Mouse (Mus musculus): ENCODE data around the gene Cxcr4.

Gene Cxcr4

DNA sequence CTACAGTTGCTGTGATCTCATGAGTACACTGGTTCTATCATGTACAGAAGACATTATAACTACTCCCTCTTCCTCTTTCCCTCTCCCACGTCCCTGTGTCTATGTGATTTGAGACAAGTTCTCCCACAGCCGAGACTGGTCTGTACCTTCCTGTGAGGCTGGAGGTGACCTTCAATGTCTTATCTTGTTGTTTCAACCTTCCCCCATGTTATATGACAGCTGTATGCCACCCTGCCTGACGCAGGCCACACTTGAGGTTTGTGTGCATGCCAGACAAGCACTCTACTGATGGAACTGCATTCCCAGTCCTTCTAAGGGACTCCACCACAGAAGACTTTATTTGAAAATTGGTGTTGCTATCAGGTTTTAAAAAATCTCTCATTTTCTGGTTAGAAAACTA is 21.1 kb downstream of the Cxcr4 start:
- no peak for DNase-seq (ENCODE audit: low read depth, low spot score)

DNA sequence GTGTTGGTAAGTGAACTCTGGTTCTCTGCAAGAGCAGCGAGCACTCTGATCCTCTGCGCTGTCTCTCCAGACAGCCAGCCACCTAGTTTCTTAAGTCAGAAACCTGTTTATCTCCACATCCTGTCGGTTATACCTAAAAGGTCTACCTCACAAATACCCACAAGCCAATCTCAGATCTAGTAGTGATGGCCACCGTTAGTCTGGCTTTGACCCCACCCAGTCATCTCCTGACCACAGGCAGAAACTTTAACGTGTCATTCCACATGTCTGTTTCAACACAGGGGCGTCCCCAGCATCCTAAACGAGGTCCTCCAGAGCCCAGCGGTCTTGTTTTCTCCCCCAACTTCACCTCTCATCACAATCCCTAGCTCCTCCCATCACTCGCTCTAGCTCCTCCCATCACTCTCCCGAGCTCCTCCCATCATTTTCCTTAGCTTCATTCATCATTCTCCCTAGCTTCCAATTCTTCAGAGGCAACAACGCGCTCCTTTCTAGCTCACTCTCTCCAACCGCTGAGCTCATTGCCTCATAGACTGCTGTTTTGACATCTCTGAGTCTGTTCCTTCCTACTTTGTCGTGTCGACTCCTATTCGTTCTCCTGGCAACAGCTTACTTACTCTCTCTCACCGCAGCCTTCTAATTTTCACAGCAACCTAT is 22.0 kb downstream of the Cxcr4 start:
- DNase-seq (ENCODE audit: low read depth, low spot score) = no peak

DNA sequence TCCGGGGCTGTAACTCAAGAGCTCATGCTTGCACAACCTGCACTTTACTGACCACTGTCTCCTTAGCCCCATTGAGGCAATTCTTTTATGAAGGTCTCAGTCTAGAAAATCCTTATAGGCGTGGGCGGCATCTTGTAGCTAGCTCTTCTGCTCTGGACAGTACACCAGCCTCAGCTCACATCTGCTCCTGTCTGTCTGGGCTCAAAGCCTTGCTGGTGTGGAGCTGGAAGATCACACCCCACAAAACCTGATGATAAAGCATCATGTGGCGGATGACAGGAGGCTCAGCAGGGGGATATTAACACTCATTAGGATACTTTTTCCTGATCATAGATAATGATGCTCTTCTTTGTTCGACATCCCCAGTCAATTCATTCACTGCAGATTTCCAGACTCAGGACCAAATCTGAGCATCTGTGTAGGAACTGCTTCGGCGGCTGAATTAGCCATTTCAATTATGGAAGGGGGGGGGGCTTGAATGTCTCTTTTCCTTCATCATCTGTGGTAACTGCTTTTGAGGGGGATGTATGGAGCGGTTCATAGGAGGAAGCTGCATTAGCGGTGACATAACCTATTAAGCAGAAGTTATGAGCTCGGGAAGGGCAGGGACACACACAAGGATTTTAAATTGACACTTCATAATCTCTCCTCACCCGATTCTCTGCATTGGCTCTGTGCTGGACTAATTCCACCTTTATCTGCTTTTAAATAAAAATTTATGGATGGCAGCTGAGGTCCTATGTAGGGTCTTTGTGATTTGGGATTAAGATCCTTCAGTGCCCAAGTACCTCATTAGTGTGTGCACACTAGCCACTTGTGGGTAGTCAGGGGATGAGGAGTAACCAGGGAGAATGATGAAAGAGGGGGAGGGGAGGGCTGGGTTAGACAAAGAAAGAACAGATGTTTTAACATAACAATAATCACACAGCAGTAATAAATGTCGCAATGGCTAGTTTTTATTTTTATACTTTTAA is 24.6 kb downstream of the Cxcr4 start:
- DNase-seq (ENCODE audit: low read depth, low spot score) = no peak

DNA sequence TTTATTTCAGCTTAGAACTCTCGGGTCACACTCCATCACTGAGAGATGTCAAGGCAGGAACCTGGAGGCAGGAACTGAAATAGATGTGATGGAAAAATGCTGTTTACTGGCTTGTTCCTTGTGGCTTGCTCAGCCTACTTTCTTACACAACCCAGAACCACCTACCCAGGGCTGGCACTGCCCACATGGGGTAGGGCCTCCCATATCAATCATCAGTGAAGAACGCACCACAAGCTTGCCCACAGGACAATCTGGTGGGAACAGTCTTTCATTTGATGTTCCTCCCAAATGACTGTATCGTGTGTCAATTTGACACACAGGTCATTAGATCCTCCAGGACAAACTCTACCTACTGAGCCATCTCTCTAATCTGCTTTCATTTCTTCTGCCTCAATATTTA is 28.2 kb downstream of the Cxcr4 start:
- DNase-seq (ENCODE audit: low read depth, low spot score) = no peak

DNA sequence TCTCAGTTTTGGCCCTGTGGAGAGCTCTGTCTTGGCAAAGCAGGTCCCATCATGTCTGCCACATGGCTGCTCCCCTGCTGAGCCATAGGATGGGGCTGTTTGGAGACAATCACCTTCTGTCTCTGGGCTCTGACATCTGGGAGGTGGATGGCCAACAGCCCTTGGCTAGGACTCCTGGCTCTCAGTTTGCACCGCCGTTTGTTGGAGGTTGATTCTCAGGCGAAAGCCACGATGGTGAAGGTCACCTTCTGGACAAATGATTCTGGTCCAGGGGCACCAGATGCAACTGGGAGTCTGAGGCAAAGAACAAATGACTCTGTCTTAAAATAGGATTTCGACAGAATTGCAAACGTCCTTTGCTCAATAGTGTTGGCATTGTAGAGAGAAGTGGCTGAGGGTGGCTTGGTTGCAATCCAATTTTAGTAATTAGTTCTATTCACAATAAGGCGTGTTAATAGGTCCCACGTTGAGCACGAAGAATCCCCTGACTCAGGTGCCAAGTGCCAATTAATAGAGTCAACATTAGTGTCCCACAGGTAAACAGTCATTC is 30.7 kb downstream of the Cxcr4 start:
- no peak for DNase-seq (ENCODE audit: low read depth, low spot score)

DNA sequence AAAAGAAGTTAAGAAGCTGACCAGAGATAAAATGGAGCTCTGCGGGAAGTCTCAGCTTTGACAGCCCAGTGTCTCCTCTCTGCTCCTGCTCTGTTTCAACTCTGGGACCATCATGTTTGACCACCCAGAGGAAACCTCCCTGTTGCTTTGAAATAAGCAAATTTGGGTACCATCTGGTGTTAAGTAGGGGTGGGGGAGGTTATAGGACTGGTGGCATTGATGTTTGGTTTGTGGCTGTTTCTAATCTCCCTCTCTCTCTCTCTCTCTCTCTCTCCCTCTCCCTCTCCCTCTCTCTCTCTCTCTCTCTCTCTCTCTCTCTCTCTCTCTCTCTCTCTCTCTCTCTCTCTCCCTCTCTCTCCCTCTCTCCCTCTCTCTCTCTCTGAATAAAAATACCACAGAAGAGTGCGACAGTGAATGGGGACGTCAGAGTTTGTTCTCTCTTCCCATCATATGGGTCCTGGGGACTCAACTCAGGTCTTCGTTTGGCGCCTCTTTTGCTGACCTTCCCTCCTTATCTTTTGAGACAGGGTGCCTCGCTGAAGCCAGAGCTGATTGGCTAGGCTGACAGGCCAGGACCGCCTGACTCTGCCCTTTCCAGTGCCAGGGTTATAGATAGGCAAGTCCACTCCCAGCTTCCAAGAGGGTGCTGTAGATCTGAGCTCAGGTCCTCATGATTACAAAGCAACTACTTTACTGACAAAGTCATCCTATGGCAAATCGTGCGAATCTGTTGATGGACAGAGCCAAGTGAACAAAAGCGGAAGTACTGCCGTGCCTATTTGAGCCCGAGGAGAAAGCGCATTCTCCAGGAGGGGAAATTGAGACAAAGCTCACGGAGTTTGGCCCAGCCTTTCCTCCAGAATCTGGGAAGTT is 31.4 kb downstream of the Cxcr4 start:
- DNase-seq (ENCODE audit: low read depth, low spot score) = no peak

DNA sequence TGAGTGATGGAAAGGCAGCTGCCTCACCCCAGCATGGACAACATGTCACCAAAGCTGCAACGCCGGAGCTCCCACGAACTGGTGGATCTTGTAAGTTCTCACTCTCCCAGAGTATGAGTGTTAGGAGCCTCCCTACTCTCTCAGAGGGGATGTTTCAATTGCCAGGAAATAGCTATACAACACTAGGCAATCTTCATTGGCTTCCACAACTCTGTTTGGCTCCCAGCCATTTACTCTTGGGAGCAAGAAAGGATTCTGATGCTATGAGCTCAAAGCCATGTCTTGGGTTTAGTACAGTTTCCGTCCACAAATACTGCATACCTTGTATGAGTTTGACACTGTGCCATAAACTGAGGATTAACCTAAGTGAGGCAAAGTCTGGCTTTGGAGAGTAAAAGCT is 34.1 kb downstream of the Cxcr4 start:
- no peak for DNase-seq (ENCODE audit: low read depth, low spot score)

DNA sequence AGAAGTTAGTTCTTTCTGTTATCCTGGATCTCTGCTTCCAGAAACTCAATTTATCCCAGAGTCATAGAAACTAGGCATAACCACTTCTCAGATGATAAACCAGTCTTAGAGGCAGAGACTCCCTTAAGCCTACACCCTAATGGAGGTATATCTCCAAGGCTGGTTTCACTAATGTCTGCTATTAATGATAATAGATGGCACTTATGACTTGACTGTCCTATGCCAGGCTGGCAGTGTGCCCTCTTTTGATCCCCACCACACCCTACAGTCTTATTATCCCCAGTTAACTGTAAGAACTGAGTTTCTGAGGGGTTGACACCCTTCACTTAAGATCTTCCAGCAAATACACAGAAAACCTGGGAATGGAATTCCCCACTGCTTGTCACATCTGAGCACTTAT is 39.5 kb downstream of the Cxcr4 start:
- DNase-seq (ENCODE audit: low read depth, low spot score) = no peak

DNA sequence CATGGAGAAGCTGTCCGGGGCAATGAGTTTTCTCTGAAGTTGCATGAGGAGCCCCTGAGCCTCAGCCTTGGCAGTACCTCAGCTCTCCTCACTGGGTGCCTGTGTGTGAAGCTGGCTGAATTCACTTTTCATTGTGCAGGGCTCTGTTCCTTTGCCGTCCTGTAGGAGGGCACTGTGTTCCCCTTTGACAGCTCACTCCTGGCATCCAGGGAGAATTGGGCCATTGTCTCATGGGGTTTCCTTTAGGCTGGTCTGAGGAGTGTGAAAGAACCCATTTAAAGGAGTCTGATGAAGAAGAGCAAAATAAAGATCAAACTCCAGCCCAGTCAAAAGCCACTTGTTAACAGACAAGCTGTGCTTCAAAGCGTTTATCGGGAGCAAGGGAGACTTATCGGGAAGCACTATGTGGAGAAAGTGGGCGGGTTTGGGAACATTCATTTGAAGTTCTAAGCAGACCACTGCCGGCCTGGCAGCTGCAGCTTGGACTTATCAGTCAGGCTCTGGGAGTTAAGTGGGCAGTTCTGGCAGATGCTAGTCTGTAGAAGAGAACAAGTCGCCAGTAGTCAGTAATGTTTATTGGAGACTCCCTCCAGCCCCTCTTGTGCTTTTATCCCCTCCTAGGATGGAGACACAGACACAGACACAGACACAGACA is 40.2 kb downstream of the Cxcr4 start:
- DNase-seq (ENCODE audit: low read depth, low spot score) = no peak

DNA sequence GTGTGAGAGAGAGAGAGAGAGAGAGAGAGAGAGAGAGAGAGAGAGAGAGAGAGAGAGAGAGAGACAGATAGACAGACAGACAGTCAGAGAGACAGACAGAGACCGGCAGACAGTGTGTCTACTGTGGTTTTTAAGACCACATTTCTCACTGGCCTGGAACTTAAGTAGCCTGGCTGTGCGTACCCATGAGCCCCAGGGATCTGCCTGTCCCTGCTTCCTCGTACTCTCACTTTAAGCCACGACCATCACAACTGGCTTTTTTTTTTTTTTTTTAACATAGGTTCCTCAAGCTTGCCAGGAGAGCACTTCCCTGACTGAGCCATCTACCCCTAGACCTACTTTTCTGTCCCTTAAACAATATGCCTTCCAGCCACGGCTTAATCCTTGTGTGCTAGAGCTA is 42.7 kb downstream of the Cxcr4 start:
- no peak for DNase-seq (ENCODE audit: low read depth, low spot score)

DNA sequence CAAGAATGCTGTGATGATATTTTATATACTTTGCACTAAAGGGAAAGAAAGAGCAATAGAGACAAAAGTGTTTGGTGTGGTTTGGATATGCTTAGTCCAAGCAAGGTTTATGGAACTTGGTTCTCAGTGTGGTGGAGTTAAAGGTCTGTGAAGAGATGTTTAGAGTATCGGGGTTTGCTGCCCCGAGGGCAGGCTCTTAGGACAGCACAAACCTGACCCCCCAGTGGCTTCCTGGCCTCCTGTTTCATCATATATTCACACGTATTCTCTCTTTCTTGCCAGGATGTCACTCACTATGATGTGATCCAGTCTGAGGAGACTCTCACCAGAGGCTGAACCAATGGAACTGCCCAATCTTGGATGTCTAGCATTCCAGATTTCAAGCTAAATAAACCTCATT is 43.1 kb downstream of the Cxcr4 start:
- no peak for DNase-seq (ENCODE audit: low read depth, low spot score)

DNA sequence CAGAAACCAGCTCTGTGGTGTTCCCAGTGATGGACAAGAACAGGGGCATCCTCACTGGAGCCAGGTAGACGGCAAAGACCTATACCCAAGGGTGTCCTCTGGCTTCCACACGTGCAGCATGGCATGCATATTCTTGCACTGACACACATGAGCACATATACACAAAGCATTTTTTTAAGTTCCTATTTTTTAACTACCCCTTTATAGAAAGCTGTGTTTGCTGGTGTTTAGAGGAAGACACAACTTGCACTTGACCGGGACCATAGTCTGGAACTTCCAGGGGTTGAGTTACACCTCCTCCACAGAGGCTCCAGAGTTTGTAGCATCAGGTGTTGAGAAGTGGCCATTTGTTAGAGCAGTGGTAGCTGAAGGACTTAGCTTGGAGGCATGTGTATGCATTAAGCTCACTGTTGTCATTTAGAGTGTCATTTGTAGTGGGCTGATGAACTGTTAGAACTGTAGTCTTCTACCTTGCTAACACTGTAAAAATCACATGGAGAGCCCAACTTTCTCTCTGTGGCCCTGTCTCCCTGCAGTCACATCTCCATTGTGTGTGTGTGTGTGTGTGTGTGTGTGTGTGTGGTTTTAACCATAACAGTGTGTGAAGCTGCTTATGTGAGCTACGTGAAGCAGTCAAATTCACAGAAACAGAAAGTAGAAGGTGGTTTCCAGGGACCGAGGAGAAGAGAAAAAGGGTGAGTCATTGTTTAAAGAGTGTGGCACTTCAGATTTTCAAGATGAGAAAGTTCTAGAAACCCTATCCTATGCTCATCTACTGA is 43.7 kb downstream of the Cxcr4 start:
- DNase-seq (ENCODE audit: low read depth, low spot score) = no peak

DNA sequence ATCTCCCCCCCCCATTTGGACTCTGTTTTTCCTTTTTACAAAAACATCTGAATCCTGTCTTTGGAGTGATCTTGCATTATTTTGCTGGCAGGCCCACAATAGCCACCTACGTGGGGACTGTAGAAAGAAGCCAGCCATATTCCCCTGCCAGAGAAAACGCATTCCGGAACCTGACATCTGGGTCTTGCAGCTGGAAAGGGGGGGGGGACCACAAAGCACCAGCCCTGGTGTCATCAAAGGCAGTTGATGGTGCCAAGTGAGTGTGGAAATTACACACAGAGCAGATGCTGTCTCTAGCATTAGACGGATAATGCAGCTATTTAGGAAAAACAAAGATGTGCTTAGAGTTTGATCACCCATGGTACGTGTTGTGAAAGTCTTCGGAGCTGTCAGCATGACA is 46.4 kb downstream of the Cxcr4 start:
- no peak for DNase-seq (ENCODE audit: low read depth, low spot score)

DNA sequence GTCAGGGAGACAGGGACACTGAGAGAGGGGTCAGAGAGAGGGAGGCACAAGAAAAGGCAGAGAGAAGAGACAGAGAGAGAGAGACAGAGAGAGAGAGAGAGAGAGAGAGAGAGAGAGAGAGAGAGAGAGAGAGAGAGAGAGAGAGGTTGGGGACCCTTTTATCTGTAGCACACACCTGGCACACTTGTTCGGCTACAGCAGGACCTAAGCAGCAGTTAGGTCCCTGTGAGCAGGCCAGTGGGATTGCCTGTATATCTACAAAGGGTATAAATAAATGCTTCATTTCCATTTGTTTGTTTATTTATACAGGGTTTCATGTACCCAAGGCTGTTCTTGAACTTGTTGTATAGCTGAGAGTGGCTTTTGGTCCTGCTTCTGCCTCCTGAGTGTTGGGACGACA is 49.0 kb downstream of the Cxcr4 start:
- DNase-seq (ENCODE audit: low read depth, low spot score) = no peak

DNA sequence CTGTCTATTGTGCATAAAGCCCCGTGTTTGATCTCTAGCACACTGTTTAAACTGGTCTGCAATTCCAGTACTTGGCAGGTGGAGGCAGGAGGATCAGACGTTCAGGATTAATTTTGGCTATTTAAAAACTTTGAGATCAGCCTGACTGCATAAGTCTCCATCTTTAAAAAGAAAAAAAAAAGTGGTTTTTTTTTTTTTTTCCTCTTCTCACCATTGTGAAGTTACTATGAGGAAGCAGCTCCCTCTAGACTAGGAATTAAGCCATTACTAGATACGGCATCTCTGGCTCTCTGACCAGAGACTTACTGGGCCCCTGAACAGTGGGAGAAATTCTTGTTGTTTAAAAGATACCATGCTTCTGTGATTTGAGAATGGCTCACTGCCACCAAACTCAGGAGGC is 49.5 kb downstream of the Cxcr4 start:
- DNase-seq (ENCODE audit: low read depth, low spot score) = no peak

DNA sequence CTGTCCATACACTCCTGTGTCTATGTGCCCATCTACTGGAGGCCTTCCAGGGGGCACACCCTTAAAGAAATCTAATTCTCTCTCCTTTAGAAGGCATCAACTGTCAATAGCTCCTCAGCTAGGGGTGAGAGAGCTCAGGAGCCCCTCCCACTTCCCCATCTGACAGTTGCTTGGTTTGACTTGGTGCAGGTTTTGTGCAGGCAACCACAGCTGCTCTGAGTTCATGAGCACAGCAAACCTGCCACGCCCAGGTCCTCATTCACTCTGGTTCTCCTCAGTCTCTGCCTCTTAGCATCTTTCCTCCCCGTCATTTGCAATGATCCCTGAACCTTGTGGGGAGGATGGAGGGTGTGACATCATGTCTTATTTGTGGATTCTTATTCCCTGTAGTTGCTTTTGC is 51.9 kb downstream of the Cxcr4 start:
- no peak for DNase-seq (ENCODE audit: low read depth, low spot score)

DNA sequence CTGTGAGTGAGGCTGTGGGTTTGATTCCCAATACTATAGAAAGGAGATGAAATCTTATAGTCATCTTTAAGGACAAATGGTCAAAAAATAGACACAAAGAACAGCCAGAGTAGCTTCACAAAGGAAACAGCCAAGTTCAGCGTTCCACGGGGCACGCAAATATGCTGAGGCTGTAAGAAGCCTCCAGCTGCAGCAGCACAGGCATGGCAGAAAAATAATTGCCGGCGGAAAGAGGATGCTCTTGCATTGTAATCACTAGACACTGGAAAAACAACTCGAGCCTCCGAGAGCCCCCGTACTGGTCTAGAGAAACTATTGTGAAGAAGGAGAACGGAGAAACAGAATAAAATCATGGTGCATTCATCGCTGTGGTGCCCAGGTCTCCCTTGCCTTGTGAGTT is 52.5 kb downstream of the Cxcr4 start:
- DNase-seq (ENCODE audit: low read depth, low spot score) = no peak
